Mouse (Mus musculus): ENCODE results near the gene Arhgap32. TPM values are rescaled to one million over a fixed set of nuclear protein-coding genes. Genes with fewer than 3 reads are reported as not detected.

Arhgap32 gene
- total and polyA plus RNA-seq, 3 experiments: 0.38 to 0.41 TPM; not detected in 1

DNA sequence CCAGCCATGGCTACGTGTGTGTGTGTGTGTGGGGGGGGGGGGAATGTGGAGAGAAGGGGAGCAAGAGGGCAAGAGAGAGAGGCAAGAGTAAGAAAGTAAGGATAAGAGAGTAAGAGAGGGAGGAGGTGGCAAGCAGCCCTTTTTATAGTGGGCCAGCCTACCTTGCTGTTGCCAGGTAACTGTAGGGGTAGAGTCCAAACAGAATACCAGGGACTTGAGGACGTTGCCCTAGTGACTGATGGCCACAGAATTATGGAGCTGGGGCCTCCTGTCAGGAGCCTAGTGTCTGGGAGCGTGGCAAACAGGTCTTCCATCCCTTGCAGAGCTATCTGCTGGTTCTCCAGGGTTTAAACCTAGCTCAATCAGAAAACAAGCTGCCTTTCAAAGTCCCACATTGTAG is 163.9 kb downstream of the Arhgap32 start:
- H3K9me3 ChIP-seq (replicated peaks; ENCODE audit: low read length): peaks cover 2% of the 10 kb centered on the region
- in situ Hi-C loops (cut with MboI; ENCODE audit: low pct_ligation_motif_present, low pct_unique_long_range_greater_than_20kb, low sequenced_read_pairs) (loop anchor here (10.0 kb wide), 1 partner anchor 305 kb away; no protein-coding TSS in a partner anchor), dilution Hi-C loops (cut with MboI; ENCODE audit: extremely low pct_ligation_motif_present, extremely low pct_unique_long_range_greater_than_20kb, low sequenced_read_pairs) (no loop called here)
- no peak overlapping the region for H3K4me3 ChIP-seq (replicated peaks in 1 of 3; ENCODE audit: low read depth in 2 of 3, low read length in 2 of 3, poor library complexity in 1 of 3)
- H3K4me1 ChIP-seq (ENCODE audit: control insufficient read depth in 1 of 2, insufficient read depth in 2 of 2): no peaks in the 10 kb centered on the region
- no peak overlapping the region for H3K4me2 ChIP-seq (ENCODE audit: insufficient read depth, low read depth, poor library complexity, severe bottlenecking)
- no peaks in the 10 kb centered on the region for H3K79me2 ChIP-seq (replicated peaks; ENCODE audit: control insufficient read depth, extremely low read depth, insufficient read depth, poor library complexity, severe bottlenecking)
- no peaks in the 10 kb centered on the region for H3K36me3 ChIP-seq (replicated peaks in 1 of 2; ENCODE audit: control insufficient read depth in 1 of 2, insufficient read depth in 1 of 2, low read length in 1 of 2)
- no peak overlapping the region for H3K27ac ChIP-seq (ENCODE audit: insufficient read depth, low read depth)
- H3K27me3 ChIP-seq (replicated peaks): no peaks in the 10 kb centered on the region
- TF ChIP-seq MXI1 (IDR thresholded peaks at IDR 0.05; ENCODE audit: low read depth, low read length) (no peak), IRF4 (IDR thresholded peaks at IDR 0.05; ENCODE audit: low read depth, low read length) (no peak), CHD1 (IDR thresholded peaks at IDR 0.05; ENCODE audit: low read depth, low read length) (no peak), SIN3A (IDR thresholded peaks at IDR 0.05; ENCODE audit: low read length) (no peak), MAZ (IDR thresholded peaks at IDR 0.05; ENCODE audit: low read depth, low read length) (no peak), MEF2A (IDR thresholded peaks at IDR 0.05; ENCODE audit: borderline replicate concordance, low read depth, low read length) (no peak)
- H3K9ac ChIP-seq (ENCODE audit: insufficient read depth, low read depth): no peak overlapping the region
- DNase-seq (ENCODE audit: extremely low read depth): no peak

DNA sequence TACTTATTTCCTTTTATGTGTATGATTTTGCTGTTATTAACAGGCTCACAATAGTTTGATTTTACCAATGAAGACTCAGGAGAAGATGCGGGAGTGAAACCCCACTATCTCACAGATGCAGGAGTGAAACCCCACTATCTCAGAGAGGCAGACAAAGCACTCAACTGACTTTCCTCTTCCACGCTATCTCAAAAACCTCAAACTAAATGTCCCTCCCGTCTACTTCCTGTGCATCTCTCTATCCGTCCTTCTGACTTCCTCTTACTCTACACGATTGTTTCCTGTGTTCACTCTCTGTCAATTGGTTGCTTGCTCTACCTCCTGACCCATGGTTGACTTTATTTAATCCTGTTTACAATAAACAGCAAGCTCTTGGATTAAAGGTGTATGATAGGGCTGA is 164.5 kb downstream of the Arhgap32 start:
- no peak for DNase-seq (ENCODE audit: extremely low read depth)
- Histone ChIP-seq H3K4me1 (ENCODE audit: control insufficient read depth in 1 of 2, insufficient read depth in 2 of 2) (no peaks in the 10 kb centered on the region), H3K27ac (ENCODE audit: insufficient read depth, low read depth) (no peak overlapping the region), H3K4me2 (ENCODE audit: insufficient read depth, low read depth, poor library complexity, severe bottlenecking) (no peak overlapping the region), H3K4me3 (replicated peaks in 1 of 3; ENCODE audit: low read depth in 2 of 3, low read length in 2 of 3, poor library complexity in 1 of 3) (no peak overlapping the region), H3K9me3 (replicated peaks; ENCODE audit: low read length) (peaks cover 2% of the 10 kb centered on the region), H3K36me3 (replicated peaks in 1 of 2; ENCODE audit: control insufficient read depth in 1 of 2, insufficient read depth in 1 of 2, low read length in 1 of 2) (no peaks in the 10 kb centered on the region), H3K27me3 (replicated peaks) (no peaks in the 10 kb centered on the region), H3K79me2 (replicated peaks; ENCODE audit: control insufficient read depth, extremely low read depth, insufficient read depth, poor library complexity, severe bottlenecking) (no peaks in the 10 kb centered on the region), H3K9ac (ENCODE audit: insufficient read depth, low read depth) (no peak overlapping the region)
- no peak for TF ChIP-seq CHD2 (IDR thresholded peaks at IDR 0.05; ENCODE audit: low read length)
- TF ChIP-seq MXI1 (IDR thresholded peaks at IDR 0.05; ENCODE audit: low read depth, low read length): no peak
- no peak for TF ChIP-seq JUN (IDR thresholded peaks at IDR 0.05; ENCODE audit: insufficient read depth, low read depth, low read length)
- no peak for TF ChIP-seq BHLHE40 (IDR thresholded peaks at IDR 0.05; ENCODE audit: low read depth, low read length)
- no peak for TF ChIP-seq USF2 (conservative IDR thresholded peaks at IDR 0.05; ENCODE audit: low read depth, low read length)
- no peak for TF ChIP-seq NRF1 (IDR thresholded peaks at IDR 0.05; ENCODE audit: low read depth, low read length)
- no peak for TF ChIP-seq HCFC1 (IDR thresholded peaks at IDR 0.05; ENCODE audit: low read depth, low read length)
- TF ChIP-seq ZNF384 (IDR thresholded peaks at IDR 0.05; ENCODE audit: low read depth, low read length): no peak
- no peak for TF ChIP-seq EP300 (IDR thresholded peaks at IDR 0.05; ENCODE audit: low read length)
- no peak for TF ChIP-seq E2F4 (IDR thresholded peaks at IDR 0.05; ENCODE audit: insufficient replicate concordance, low read depth, low read length)
- TF ChIP-seq IRF4 (IDR thresholded peaks at IDR 0.05; ENCODE audit: low read depth, low read length): no peak
- no peak for TF ChIP-seq ZMIZ1 (IDR thresholded peaks at IDR 0.05; ENCODE audit: low read depth, low read length)
- no peak for TF ChIP-seq MAZ (IDR thresholded peaks at IDR 0.05; ENCODE audit: low read depth, low read length)
- no peak for TF ChIP-seq ELF1 (IDR thresholded peaks at IDR 0.05; ENCODE audit: low read depth, low read length)
- TF ChIP-seq TCF12 (IDR thresholded peaks at IDR 0.05; ENCODE audit: low read depth, low read length): no peak
- no peak for TF ChIP-seq KAT2A (IDR thresholded peaks at IDR 0.05; ENCODE audit: insufficient replicate concordance, low read length)
- TF ChIP-seq CHD1 (IDR thresholded peaks at IDR 0.05; ENCODE audit: low read depth, low read length): no peak
- dilution Hi-C loops (cut with MboI; ENCODE audit: extremely low pct_ligation_motif_present, extremely low pct_unique_long_range_greater_than_20kb, low sequenced_read_pairs): no loop called here
- in situ Hi-C loops (cut with MboI; ENCODE audit: low pct_ligation_motif_present, low pct_unique_long_range_greater_than_20kb, low sequenced_read_pairs): no loop called here

Data from CH12.LX (cell line).